Mouse (Mus musculus) forelimb bud, embryonic 11.5 days (tissue): ENCODE data around the gene Znhit3.
"Not testable (repeated sequence)": the region's sequence is repeated elsewhere in the genome, so short reads cannot be mapped to it uniquely, and the experiment has no call there.

Experiments used
- DNase-seq: peaks from one replicate; pipeline ENCODE4 v3.0.0-alpha.2; 2012; ENCODE audit warnings: low read depth, low spot score

The Znhit3 gene

GRCm38 (mm10) chr11:84879007-84879771 lies 37.0 kb downstream of the Znhit3 start:
- no peak for DNase-seq

- DNase-seq, result not testable (repeated sequence)
These were observed 40.1 kb downstream of the Znhit3 start for GRCm38 (mm10) chr11:84876020-84876419.

DNA sequence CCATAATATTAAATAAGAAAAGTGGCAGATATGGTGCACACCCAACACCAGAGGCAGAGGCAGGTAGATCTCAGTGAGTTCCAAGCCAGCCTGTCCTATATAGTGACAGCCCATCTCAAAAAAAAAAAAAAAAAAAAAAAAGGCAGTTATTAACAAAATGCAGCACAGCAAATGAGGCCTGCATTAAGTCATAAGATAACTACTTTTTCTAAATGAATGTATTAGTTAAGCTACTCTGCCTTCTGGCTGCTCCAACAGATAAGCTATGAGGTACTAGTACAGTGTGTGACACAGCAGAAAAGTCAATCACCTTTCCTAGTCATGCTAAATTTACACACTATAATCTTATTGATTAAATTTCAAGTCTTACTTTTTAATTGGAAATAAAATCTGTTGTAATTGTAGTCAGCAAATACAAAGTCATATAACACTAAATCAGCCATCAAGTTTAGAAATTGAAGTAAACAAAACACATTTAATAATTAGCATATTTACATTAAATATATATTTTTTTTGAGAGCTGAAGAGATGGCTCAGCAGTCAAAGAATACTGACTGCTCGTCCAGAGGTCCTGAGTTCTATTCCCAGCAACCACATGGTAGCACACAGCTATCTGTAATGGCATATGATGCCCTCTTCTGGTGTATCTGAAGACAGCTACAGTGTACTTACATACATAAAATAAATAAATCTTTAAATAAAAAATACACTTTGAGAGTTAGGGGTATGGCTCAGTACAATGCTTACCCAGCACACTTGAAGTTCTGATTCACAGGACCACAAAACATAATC lies 42.9 kb downstream of the Znhit3 start:
- no peak for DNase-seq

DNA sequence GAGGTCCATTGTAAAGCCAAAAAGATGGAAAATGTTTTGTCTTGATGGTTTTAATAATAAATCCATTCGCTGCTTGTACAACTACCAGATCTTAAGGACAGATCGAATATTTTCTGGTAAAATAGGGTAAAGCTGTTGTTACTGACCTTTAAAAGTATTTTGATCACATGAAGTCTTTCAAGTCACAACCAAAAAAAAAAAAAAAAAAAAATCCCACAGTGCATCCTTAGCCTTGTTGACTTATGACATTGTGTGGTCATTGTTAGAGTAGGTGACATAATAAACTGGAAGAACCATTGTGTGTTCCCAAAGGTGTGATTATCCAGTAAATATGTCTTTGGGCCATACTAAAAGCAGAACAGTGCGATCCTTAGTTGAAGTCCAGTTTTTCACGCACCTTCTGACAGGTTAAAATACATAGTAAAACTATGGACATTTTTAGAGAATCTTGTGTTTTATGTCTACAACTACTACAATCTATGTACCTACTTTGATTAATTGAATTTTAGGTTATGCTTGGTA lies 44.6 kb downstream of the Znhit3 start:
- no peak for DNase-seq

- DNase-seq, result peak; percentile 23
These were observed 45.1 kb downstream of the Znhit3 start for GRCm38 (mm10) chr11:84871046-84871445.

GRCm38 (mm10) chr11:84870337-84871043 lies 45.7 kb downstream of the Znhit3 start, which contains the start of gene Ggnbp2:
Gene Ggnbp2, minus strand, starts transcription at chr11:84870817.
- DNase-seq, result peak; percentile 89

DNA sequence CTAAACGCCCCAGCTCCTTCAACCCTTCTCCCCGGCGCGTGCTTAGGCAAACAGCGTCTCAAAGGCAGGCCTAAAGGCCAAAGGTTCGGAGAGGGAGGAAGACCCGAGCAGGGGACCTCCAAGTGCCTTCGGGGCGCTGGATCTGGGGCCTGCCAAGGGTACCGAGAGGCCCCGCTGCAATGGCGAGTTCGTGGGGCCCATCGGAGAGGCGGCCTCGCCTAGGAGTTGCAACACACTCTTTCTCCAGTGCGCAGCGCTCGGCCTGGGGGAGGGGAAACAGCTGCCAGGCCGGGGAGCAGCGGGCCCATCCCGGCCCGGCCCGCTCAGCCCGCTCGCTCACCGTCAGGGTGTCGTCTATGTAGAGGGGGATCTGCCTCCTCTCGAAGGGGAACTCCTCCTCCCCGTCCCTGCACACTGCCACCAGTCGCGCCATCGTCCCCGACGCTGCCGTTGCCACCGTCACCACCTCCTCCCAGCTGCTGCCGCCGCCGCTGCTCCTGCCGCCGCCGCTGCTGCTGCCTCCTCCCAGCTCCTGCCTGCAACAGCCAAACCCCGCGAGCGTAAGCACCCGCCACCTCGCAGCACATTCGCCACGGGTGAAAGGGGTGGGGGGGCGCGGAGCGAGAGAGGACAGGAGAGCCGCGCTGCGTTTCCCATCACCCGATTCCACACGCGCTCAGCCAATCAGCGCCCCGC lies 46.5 kb downstream of the Znhit3 start:
- DNase-seq, result peak; percentile 95

DNA sequence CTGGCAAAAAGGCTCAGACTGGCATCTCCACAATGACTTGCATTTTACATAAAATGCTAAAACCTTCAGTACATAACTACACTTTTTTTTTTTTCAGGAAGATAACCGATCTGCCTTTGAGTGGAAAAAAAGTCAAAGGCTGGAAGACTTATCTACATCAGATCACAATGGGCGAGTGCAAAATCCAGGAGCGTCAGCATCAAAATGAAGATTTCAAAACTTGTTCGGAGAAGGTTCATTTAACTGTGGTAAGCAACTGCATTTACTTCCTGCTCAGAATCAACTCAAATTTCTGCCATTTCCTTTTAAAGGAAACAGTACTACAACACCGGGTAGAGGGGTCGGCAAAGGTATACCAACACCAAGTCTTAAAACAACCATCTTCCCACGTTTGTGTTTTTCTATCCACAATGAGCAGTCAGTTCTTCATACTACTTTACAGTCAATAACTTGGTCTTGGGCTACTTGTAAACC lies 47.3 kb downstream of the Znhit3 start:
- DNase-seq, result no peak

GRCm38 (mm10) chr11:84867586-84867985 lies 48.6 kb downstream of the Znhit3 start:
- no peak for DNase-seq

DNA sequence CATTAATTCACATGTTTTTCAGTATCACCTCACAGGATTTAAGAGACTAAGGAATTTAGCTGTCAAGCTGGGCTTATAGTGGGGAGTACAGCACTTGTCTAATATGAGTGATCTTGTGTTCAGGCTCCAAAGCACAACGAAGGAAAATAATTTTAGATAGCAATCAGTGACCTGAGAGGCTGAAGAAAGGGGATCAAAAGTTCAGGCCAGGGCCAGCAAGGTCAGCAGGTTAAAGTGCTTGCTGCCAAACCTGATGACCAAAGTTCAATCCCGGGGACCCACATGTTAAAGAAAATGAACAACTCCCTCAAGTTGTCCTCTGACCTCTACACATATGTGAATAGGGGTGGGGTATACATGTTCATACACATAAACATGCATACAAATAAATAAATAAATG lies 50.9 kb downstream of the Znhit3 start:
- no peak for DNase-seq
